Mouse (Mus musculus) monocyte, adult 2 months (primary cell): ENCODE data around the gene Tmem104.

Source experiments
- DNase-seq, 2 experiments: peaks; one replicate each; pipeline ENCODE4 v3.0.0; 2022; ENCODE audit warnings: low spot score in 2 of 2, low read depth in 1 of 2

Gene Tmem104

DNA sequence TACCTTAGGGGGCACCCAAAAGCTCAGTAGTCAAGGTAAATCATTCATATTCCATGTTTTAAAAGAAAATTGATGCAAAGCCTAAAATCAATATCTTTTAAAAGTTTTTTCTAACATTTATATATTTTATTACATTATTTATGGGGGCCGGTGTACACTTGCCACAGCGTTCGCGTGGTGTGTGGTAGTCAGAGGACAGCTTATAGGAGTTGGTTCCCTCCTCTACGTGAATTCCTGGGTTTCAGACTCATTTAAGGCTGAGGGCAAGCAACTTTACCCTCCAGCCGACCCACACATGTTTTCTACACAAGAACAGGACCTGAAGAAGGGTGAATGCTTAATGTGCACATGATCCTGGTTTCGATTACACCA is 90.3 kb downstream of the Tmem104 start:
- no peak for DNase-seq

GRCm38 (mm10) chr11:115278176-115278575 is 90.9 kb downstream of the Tmem104 start:
- DNase-seq: no peak

DNA sequence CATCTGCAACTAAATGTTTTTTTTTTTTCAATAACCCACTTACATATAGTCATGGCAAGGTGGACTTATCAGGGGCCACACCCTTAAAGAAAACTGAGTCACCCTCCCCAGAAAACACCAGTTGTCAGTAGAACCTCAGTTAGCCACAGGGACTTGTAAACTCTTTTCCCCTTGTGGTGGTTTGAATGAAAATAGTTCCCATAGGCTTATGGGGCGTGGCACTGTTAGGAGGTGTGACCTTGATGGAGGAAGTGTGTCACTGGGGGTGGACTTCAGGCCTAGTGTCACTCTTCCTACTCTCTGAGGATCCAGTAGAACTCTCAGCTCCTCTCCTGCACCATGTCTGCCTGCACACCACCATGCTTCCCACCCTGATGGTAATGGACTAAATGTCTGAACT is 92.4 kb downstream of the Tmem104 start:
- DNase-seq: no peak

DNA sequence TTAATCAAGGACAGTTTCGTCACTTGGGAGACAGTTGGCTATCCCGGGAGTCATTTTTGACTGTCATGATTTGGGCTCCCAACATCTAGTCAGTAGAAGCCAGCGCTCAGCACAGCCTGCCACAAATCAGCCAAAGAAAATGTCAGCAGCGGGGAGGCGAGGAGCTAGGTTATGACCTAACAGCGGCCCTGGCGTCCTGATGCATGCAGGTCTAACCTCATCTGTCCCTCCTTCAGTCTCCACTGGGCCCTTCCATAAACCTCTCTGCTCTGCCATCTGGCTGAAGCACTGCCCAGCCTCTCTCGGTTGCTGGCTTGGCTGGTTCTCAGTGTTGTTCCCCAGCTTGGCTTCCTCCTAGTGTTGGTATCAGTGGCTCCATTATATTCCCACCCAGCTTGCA is 95.0 kb downstream of the Tmem104 start:
- DNase-seq: no peak

- DNase-seq: no peak
Observed at GRCm38 (mm10) chr11:115282723-115283485, 95.6 kb downstream of the Tmem104 start.

DNA sequence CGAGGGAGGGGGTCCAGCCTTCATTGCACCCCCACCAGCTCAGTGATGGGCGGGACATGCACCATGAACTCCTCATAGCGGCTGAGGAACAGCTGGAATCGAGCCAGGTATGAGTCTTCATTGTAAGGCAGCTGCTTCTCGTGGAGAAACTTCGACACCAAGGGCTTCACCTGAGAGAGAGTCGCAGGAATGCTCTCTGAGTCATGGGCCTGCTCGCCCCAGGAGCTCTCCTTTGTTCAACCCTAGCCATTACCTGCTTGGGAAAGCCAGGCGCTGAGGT is 96.1 kb downstream of the Tmem104 start:
- DNase-seq: no peak

GRCm38 (mm10) chr11:115283891-115284620 is 96.8 kb downstream of the Tmem104 start:
- DNase-seq: no peak

DNA sequence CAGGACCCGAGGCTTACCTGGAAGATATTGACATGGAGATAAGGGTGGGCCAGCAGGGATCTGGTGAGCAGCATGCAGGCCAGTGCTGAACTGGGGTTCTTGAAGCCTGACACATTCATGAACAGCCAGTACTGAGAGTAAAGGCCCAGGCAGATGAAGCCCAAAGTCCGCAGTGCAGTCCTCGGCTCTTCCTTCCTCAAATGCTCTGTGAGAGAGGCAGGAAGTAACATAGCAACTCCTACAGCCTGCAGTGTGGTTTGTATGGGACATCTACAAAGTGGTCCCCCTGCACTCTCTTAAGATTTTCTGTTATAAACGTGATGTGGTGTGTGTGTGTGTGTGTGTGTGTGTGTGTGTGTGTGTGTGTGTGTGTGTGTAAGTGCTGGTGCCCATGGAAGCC is 98.0 kb downstream of the Tmem104 start:
- no peak for DNase-seq

DNA sequence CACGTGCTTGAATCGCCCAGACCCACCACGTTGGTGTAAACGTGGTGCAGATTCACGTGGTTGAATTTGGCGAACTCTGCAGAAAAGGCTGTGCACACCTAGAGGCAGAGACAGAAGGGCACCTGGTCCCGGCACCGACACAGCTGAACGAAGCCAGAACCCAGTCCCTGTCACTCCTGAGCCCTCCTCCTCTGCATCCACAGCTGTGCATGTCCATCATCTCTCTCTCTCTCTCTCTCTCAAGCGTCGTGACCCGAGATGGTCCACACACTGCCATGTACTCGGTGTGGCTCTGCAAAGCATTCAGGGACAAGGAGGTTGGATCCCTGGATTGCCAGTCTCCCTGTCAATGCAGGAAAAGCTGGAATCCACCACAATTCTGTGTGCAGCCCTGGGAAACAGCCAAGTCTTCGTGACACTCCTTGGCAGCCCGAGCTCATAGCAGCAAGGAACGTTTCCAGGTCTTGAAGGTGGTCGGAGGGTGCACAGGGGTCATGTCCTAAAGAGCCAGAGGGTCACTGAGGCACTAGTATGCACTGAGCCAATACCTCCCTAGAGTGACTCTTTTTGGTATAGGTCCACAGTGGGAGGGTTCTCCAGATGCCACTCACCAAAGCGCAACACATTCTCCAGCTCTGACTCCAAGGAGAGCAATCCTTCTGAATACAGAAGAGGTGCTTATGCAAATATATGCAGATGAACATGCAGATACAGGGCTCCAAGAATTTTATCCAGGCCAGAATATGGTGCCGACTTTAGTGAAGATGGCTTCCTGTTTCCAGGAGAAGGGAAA is 99.1 kb downstream of the Tmem104 start:
- DNase-seq: no peak

DNA sequence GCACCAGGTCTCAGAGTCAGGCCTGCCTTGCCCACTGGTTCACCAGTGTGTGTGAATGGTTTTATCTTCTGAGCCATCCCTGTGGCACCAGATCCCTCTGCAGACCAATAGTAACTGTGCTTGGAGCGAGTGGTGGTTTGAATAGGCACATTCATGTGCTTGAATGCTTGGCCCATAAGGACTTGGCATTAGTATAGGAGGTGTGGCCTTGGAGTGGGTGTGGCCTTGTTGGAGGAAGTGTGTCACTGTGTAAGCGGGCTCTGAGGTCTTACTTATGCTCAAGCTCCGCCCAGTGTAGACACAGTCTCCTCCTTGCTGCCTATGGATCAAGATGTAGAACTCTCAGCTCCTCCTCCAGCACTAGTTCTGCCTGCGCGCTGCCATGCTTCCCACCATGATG is 100.1 kb downstream of the Tmem104 start:
- DNase-seq: no peak

DNA sequence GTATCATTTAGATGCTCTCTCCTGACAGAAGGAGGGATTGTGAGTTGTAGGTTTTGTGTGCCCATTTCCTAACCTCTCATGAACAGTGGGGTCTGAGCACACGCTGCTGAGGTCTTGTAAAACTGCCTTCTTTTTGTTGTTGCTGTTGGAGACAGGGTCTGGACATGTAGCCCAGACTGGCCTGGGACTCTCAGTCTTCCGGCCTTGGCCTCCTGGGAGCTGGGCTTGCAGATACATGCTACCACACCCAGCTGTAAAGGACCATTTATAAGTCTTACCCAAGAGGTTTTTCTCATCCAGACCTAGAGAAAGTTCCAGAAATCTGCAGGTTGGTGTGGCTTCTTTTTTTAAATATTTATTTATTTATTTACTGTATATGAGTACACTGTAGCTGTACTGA is 101.0 kb downstream of the Tmem104 start:
- no peak for DNase-seq

GRCm38 (mm10) chr11:115289885-115290284 is 102.6 kb downstream of the Tmem104 start:
- no peak for DNase-seq

GRCm38 (mm10) chr11:115290314-115290713 is 103.0 kb downstream of the Tmem104 start:
- no peak for DNase-seq

GRCm38 (mm10) chr11:115290919-115291318 is 103.6 kb downstream of the Tmem104 start:
- DNase-seq: no peak

- DNase-seq: no peak
Observed at GRCm38 (mm10) chr11:115291503-115291902, 104.2 kb downstream of the Tmem104 start.

GRCm38 (mm10) chr11:115292631-115293375 is 105.5 kb downstream of the Tmem104 start:
- DNase-seq: no peak

DNA sequence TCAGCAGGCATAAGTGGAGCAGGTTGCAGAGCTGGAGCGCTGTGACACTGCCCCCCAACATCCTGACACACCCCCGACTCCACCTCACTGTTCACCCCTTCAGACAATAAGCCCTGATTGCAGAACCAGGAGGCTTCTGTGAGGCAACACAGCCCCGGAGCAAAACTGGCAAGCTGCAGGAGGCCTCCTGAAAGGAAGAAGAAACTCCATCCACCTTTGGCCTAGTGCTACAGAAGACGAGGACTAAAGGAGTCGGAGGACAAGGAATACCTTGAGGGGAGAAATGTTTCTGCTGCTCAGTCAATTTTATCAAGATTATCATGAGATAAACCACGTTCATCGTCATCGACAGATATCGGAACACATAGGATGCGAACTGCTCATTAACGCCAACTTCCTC is 108.7 kb downstream of the Tmem104 start:
- no peak for DNase-seq
